Mouse (Mus musculus) mouse trophoblast stem cell (cell line): ENCODE measurements around the gene Morn3.

ENCODE experiments used
- in situ Hi-C, 2 experiments: fragments of 300-500 bp; cut with MseI, MboI; formaldehyde crosslinking; loops; 2 replicates in 1 of 2; 3 replicates in 1 of 2; pipeline ENCODE4 v1.15.1; 2025

Morn3 gene

DNA sequence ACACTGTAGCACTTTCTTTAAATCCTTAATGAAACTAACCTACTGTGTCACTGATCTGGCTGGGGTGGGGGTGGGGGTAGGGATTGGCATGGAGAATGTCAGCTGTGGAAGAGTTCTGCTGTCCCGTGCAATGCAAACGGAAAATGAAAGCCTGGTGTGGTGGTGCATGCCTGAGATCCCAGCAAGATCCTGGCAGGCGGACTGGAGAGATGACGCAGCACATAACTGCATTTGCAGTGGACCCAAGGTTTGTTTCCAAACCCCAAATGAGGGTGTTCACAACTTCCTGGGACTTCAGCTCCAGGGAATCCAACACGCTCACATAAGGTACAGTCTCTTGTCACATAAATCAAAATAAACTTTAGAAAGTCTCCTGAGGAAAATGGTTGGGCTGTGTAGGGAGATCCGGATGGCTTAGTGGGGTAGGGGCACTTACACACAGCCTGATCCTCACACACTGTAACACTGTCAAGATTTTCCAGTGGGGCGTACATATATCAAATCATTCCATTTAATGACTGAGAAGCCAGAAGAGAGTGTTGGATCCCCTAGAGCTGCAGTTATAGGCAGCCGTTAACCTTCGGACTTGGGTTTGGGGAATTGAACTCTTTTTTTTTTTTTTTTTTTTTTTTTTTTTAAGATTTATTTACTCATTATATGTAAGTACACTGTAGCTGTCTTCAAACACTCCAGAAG, 14.0 kb upstream of the Morn3 start:
- in situ Hi-C loops: loop anchor here in 1 of 2 experiments (5.0 to 10.0 kb wide), 2 partner anchors 54 to 111 kb away; no protein-coding TSS in a partner anchor

DNA sequence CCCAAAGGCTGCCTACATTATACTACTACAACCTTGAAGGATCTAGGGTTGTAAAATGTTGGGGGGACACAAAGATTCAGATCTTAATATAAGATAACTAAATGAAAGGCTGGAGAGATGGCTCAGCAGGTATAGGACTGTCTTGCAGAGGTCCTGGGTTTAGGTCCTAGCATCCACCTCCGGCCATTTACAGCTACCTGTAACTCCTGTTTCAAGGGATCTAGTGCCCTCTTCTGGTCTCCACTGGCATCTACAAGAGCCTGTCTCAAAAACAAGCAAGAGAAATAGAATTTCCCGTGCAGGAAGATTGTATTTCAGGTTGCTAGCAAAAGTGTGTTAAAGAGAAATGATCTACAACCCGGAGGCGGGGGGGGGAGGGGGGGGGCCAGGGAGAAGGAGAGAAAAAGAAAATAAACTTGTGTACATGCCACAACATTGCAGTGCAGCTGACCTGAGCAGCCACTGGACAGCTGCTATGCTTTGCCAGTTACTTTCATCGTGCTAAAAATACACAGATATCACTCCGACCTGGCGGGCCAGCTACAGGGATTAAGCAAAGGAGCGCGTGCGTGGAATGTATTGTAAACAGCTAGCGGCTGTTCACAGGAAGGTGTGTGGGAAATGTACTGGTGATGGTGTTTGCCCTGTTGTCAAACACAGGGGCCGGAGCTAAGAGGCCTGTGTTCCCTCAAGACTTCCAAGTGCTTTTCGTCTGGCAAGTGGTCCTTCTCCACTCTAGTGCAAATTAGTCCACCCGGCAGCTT, 13.1 kb upstream of the Morn3 start:
- in situ Hi-C loops: loop anchor here in 1 of 2 experiments (5.0 to 10.0 kb wide), 2 partner anchors 55 to 112 kb away; no protein-coding TSS in a partner anchor

GRCm38 (mm10) chr5:123058251-123059102, 11.7 kb upstream of the Morn3 start:
- in situ Hi-C loops: no loop called here

GRCm38 (mm10) chr5:123057366-123058250, 10.8 kb upstream of the Morn3 start:
- in situ Hi-C loops: no loop called here

DNA sequence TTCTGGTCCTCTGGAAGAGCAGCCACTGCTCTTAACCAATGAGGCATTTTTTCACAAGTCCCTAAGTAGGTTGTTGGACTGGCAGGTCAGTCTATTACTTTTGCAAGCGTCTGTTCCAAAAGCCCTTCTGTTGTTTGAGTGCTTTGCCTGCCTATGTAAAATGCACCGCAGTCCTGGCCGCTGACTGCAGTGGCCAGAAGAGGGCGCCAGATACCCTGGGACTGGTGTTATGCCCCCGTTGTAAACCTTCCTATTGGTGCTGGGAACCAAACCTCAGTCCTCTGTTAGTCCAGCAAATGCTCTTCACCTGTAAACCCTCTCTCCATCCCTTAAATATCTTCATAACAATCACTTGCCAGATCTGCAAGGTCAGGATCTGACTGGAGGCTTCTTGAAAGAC, 4.9 kb upstream of the Morn3 start:
- in situ Hi-C loops: no loop called here

DNA sequence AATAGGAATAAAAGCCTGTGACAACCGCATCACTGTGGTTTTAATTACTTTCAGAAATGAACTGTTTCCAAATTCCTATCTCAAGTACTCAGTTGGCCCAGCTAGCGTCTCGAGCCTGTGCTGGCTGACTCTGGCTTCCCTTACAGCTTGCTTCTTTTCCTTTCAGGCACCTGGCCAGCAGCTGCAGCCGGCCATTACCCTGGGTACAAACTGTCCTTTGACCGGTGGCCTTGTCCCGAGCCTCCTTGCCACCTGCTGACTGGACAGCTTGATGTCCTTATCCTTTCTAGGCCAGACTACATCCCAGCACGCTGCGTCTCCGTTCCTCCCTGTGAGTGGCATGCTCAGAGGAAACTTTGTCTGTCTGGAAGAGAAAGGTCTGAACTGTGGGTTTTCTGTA, 4.1 kb upstream of the Morn3 start:
- in situ Hi-C loops: no loop called here

DNA sequence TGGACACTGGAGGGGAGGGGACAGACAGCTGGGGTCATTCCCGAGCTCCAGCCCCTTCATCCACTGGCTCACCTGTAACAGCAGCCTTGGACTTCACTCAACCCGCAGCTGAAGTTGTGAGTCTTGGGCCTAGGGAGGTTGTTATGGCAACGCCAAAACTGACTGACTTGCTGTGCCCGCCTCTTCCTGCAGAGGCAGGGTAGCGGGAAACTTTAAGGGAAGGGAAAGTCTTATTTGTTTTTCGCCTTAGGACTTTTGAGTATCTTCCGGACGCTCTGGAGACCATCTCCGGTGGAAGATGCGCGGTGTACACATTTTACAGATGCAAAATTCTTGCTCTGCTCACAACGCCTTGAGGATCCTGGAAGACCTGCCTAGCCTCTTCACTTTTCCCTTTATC, 2.5 kb upstream of the Morn3 start:
- in situ Hi-C loops: no loop called here

- in situ Hi-C loops: no loop called here
Measured at GRCm38 (mm10) chr5:123045561-123046295, 1.1 kb downstream of the Morn3 start.

GRCm38 (mm10) chr5:123043856-123044255, 3.0 kb downstream of the Morn3 start:
- in situ Hi-C loops: no loop called here

GRCm38 (mm10) chr5:123040796-123041195, 6.0 kb downstream of the Morn3 start:
- in situ Hi-C loops: no loop called here

GRCm38 (mm10) chr5:123039120-123039752, 7.6 kb downstream of the Morn3 start:
- in situ Hi-C loops: no loop called here

DNA sequence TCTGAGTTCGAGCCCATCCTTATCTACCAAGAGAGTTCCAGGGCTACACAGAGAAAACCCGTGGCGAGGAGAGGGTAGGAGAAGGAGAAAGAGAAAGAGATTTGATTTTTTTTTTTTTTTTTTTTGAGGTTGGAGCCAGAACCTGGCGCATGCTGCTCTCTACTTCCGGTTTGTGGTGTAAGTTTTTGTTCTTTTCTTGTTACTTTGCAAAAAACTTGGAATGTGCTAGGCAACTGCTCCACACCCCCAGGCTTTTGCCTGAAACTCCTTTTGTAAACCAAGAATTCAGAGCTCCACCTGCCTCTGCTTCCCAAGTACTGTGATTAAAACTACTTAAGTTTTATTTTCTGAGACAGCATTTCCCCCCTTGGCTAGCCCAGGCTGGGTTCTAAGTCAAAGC, 8.7 kb downstream of the Morn3 start:
- in situ Hi-C loops: no loop called here

DNA sequence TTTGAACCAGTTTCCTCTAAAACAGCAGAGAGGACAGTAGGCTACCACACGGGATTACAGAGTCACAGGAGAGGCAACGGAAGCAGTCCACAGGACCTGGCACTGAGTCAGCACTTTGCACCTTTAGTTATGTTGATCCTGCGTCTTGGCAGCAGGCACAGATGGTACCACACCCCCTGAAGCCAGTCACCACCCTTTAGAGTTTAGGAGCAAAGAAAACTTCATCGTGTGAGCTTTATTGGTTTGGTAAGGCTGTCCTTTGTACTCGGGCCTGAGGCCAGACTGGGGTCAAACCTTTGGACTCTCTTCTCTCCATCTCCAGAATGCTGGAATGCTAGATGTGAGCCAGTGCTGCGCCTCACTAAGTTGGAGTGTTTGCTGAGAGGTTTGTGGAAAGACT, 11.3 kb downstream of the Morn3 start:
- in situ Hi-C loops: no loop called here

DNA sequence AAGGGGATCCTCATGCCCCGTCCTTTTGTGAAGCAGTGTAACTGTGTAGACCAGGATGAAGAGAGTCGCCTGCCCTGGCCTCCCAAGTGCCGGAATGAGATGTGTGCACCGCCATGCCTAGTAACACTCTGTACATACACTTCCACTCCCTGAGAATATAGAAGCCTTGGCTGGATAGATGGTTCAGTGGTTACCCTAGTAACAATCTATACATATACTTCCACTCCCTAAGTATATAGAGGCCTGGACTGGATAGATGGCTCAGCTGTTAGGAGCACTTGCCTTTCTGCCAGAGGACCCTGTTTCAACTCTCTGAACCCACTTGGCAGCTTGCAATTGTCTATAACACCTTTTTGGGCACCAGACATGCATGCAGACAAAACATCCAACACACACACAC, 11.7 kb downstream of the Morn3 start:
- in situ Hi-C loops: no loop called here

DNA sequence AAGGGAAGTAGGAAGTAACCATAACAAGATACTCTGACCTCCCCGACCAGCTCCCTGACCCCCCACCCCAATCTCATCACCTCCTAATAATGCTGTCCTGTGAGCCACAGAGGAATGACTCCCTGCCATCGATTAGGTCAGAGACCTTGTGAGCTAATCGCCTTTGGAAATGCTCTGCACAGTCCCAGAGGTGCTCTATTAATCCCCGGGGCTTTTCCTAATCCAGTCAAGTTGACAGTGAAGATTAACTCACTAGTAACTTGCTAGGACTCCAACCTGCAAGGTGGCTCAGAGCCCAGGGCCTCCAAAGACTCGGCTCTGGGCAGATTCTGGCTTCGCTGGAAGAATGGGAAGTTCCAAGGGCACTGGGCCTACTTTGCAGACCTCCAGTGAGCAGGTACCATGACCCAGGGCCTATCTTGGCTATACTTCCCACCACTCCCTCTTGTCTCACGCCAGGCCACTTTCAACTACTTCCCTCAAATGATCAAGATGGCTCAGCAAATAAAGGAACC, 13.1 kb downstream of the Morn3 start:
- in situ Hi-C loops: no loop called here

- in situ Hi-C loops: no loop called here
Measured at GRCm38 (mm10) chr5:123031312-123031711, 15.5 kb downstream of the Morn3 start.

DNA sequence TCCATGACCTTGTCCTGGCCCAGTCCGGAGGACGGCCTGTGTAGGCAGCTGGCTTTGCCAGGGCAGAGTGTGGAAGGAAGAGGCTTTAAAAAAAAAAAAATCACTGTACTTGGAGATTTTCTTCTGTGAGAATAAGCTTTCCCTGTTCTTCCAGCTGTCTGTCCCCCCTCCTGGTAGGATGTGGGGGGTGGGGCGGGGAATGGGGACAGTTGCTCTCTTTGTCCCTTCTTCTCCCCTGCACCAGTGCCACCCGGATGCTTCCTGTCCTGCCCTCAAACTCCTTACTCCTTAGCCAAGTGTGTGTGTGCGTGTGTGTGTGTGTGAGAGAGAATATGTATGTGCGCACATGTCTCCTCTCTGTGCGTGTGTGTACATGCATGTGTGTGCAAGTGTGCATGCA, 17.1 kb downstream of the Morn3 start:
- in situ Hi-C loops: no loop called here

GRCm38 (mm10) chr5:123027436-123027835, 19.4 kb downstream of the Morn3 start:
- in situ Hi-C loops: no loop called here

DNA sequence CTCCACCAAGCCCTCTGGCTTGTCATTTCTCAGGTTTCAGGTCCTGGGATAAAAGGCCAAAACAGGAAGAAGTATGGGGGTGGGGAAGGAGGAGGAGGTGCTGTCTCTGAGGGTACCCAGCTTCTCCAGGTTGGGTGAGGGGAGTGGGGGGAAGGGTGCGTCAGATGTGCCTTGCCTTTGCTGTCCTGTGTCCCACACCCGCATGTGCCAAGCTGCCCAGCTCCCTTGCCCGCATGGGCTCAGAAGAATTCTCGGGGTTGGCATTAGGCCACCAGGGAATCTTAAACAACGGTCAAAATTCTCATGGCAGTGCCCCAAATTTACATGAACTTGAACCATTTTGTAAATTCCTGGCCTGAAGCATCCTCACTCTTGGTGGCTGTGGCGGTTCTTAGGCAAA, 20.4 kb downstream of the Morn3 start:
- in situ Hi-C loops: no loop called here
